Mouse (Mus musculus) lung, embryonic 16.5 days (tissue): ENCODE results near the gene Eif2ak1. TPM values are rescaled to one million over a fixed set of nuclear protein-coding genes. Genes with fewer than 3 reads are reported as not detected.
A peak's percentile ranks its signal among the peaks of the same experiment; 100 is the strongest.

Experiments
- ATAC-seq: fragments of 200-750 bp; cut with Nextera tagmentation; 2 replicates; pipeline ENCODE4 v1.8.0; 2017; ENCODE audit warnings: low read depth, mild to moderate bottlenecking, moderate library complexity
- H3K27ac ChIP-seq: fragments of 300-500 bp; sonication (generic); 2 replicates; pipeline ENCODE4 v1.5.1; 2014; ENCODE audit warnings: mild to moderate bottlenecking, control low read depth, low read length
- H3K27me3 ChIP-seq: fragments of 300-500 bp; sonication (generic); 2 replicates; pipeline ENCODE4 v1.6.1; 2014; ENCODE audit warnings: low read depth, low read length, mixed read lengths; ENCODE audit not compliant: control insufficient read depth, insufficient read depth
- H3K36me3 ChIP-seq: fragments of 300-500 bp; sonication (generic); 2 replicates; pipeline ENCODE4 v1.6.1; 2014; ENCODE audit warnings: low read length; ENCODE audit not compliant: control insufficient read depth, insufficient read depth
- H3K4me1 ChIP-seq: fragments of 300-500 bp; sonication (generic); replicated peaks from 2 replicates; pipeline ENCODE4 v1.6.1; 2014; ENCODE audit warnings: low read length, mixed read lengths; ENCODE audit not compliant: control insufficient read depth, insufficient read depth
- H3K4me2 ChIP-seq: fragments of 300-500 bp; sonication (generic); 2 replicates; pipeline ENCODE4 v1.6.1; 2014; ENCODE audit warnings: low read depth, low read length, control low read depth
- H3K4me3 ChIP-seq: fragments of 300-500 bp; sonication (generic); 2 replicates; pipeline ENCODE4 v1.5.1; 2014; ENCODE audit warnings: mild to moderate bottlenecking, low read length, control low read depth
- H3K9ac ChIP-seq: fragments of 300-500 bp; sonication (generic); 2 replicates; pipeline ENCODE4 v1.6.1; 2014; ENCODE audit warnings: low read length, control low read depth
- H3K9me3 ChIP-seq: fragments of 300-500 bp; sonication (generic); 2 replicates; pipeline ENCODE4 v1.6.1; 2016; ENCODE audit warnings: low read length; ENCODE audit not compliant: control insufficient read depth
- WGBS: fragments of 180-500 bp; shearing (Covaris S2); extraction: QIAGEN DNeasy Blood & Tissue Kit; methylation state at CpG from one replicate; pipeline ENCODE4 v1.1.7; 2014; 5-methylcytosine and 5-hydroxymethylcytosine counted together
- polyA plus RNA-seq: library from polyadenylated mRNA; unstranded; fragments of >200 nt; fragmentation: Nextera tagmentation; extraction: Ambion mirVana; gene quantifications from 2 replicates; pipeline ENCODE4 v1.2.1, GENCODE M21; 2015

Gene Eif2ak1
- polyA plus RNA-seq, 1 experiment from 2014 or later: 35.5 TPM

DNA sequence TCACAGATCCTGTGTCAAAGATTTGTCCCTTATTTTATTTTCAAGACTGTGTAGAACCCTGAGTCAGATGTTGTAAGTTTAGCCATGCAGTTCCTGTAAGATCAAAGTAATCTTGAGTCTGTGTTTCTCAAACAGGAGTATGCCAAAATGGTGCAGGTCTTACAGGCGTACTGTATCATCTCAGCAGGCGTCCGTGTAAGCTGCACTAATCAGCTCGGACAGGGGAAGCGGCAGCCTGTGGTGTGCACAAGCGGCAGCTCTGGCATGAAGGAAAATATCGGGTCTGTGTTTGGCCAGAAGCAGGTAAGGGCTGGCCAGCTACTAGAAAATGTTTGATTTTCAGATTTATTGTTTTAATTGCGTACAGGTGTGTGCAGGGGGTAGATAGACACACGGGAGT, 98.6 kb downstream of the Eif2ak1 start:
- H3K4me1 ChIP-seq: peaks cover under 1% of the 10 kb centered on the region; the same call in 1 of the 2 replicates
- no peak overlapping the region for H3K4me2 ChIP-seq
- no peak overlapping the region for H3K27ac ChIP-seq
- no peaks in the 10 kb centered on the region for H3K27me3 ChIP-seq
- WGBS: 94% methylated on average over 9 of the region's 9 CpGs
- no peak overlapping the region for H3K9ac ChIP-seq
- H3K4me3 ChIP-seq: no peak overlapping the region
- H3K36me3 ChIP-seq: peaks cover 18% of the 10 kb centered on the region
- no peak for ATAC-seq
- no peaks in the 10 kb centered on the region for H3K9me3 ChIP-seq

DNA sequence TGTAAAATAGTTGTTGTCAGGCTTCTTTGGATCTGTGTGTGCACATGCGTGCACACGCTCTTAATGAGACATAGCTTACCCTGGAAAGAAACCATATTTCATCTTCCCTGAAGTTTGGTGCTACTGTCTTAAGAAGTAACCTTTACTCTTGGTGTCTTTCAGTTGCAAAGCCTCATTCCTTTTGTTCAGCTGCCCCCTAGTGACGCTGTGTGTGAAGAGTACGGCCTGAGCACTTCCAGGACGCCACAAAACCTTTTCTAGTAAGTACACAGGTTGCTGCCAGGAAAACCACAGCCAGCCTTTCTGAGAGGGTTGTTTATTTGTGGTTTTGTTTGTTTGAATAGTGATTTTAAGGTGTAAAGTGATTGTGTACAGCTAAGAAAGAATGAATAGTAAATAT, 99.8 kb downstream of the Eif2ak1 start:
- H3K9ac ChIP-seq: no peak overlapping the region
- H3K27ac ChIP-seq: no peak overlapping the region
- no peaks in the 10 kb centered on the region for H3K27me3 ChIP-seq
- no peaks in the 10 kb centered on the region for H3K4me1 ChIP-seq
- peaks cover 24% of the 10 kb centered on the region for H3K36me3 ChIP-seq
- ATAC-seq: no peak; the same call in 1 of the 2 replicates
- no peaks in the 10 kb centered on the region for H3K9me3 ChIP-seq
- 45% methylated on average over 5 of the region's 5 CpGs for WGBS
- no peak overlapping the region for H3K4me3 ChIP-seq
- H3K4me2 ChIP-seq: no peak overlapping the region

DNA sequence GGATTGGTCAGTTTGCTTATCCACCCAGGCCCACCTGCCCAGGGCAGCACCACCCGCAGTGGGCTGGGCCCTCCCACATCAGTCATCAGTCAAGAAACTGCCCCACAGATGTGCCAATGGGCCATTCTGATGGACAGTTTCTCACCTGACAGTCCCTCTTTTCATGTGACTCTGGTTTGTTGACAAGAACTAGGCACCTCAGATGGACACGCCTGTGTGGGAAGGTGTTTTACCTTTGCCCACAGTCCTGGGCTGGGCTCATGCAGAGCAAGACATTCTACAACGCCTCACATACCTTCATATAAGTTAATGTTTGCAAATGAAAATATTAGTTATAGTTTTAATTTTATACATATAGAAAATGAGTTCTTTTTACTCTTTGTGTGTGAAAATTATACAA, 100.5 kb downstream of the Eif2ak1 start:
- H3K36me3 ChIP-seq: peaks cover 26% of the 10 kb centered on the region
- H3K4me3 ChIP-seq: no peak overlapping the region
- WGBS: 89% methylated on average over 3 of the region's 3 CpGs

DNA sequence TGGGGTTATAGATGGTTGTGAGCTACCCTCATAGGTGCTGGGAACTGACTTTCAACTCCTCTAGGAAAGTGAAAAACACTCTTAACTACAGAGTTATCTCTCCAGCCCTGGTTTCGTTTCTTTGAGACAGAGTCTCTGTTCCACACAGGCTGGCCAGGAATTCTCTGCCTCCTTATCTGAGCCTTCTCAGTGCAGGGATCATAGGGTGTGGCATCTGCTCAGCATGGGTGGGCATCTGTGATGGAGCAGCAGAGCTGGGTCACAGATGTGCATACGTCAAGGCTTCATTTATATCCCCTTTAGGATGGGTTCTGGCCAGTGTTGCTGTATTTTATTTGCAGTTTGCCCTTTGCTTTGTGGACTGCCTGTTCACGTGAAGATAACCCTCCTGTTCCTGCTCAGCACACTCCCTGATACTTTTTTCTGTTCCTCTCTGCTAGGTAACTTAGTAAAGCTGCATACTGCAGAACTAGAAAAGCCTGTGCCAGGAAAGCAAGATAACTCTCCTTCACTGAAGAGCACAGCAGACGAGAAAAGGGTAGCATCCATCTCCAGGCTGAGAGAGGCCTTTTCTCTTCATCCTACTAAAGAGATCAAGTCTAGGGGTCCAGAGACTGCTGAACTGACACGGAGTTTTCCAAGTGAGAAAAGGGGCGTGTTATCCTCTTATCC, 107.3 kb downstream of the Eif2ak1 start:
- 84% methylated on average over 6 of the region's 6 CpGs for WGBS
- Histone ChIP-seq H3K4me3 (no peak overlapping the region), H3K4me1 (no peaks in the 10 kb centered on the region), H3K9me3 (no peaks in the 10 kb centered on the region), H3K27ac (no peak overlapping the region), H3K27me3 (no peaks in the 10 kb centered on the region), H3K4me2 (no peak overlapping the region), H3K36me3 (peaks cover 39% of the 10 kb centered on the region), H3K9ac (no peak overlapping the region)
- ATAC-seq: no peak

More for the DNA sequence above, 100.5 kb downstream of the Eif2ak1 start:
- ATAC-seq: no peak
- no peaks in the 10 kb centered on the region for H3K27me3 ChIP-seq
- no peak overlapping the region for H3K4me2 ChIP-seq
- no peak overlapping the region for H3K27ac ChIP-seq
- no peak overlapping the region for H3K9ac ChIP-seq
- no peaks in the 10 kb centered on the region for H3K4me1 ChIP-seq
- H3K9me3 ChIP-seq: no peaks in the 10 kb centered on the region

DNA sequence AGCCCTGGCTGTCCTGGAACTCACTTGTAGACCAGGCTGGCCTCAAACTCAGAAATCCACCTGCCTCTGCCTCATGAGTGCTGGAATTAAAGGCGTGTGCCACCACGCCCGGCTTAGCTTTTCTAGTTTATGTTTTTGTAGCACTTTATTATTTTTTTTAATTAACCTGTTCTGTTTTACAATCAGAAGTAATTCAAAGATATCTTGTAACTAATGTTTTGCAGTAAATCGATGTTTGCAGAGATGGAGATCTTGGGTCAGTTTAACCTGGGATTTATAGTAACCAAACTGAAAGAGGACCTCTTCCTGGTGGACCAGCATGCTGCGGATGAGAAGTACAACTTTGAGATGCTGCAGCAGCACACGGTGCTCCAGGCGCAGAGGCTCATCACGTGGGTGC, 110.3 kb downstream of the Eif2ak1 start, which contains the start of gene Gm42421:
Gm42421 (plus strand) TSS at position 301 of the 400 bp plus-strand sequence.
- no peaks in the 10 kb centered on the region for H3K27me3 ChIP-seq
- H3K4me1 ChIP-seq: no peaks in the 10 kb centered on the region
- no peak within 1 kb of the TSS for H3K4me2 ChIP-seq
- H3K4me3 ChIP-seq: no peak within 1 kb of the TSS
- H3K9ac ChIP-seq: no peak within 1 kb of the TSS
- H3K27ac ChIP-seq: no peak within 1 kb of the TSS
- 94% methylated on average over 8 of the region's 8 CpGs for WGBS
- peaks cover 42% of the 10 kb centered on the region for H3K36me3 ChIP-seq
- no peaks in the 10 kb centered on the region for H3K9me3 ChIP-seq
- ATAC-seq: no peak

DNA sequence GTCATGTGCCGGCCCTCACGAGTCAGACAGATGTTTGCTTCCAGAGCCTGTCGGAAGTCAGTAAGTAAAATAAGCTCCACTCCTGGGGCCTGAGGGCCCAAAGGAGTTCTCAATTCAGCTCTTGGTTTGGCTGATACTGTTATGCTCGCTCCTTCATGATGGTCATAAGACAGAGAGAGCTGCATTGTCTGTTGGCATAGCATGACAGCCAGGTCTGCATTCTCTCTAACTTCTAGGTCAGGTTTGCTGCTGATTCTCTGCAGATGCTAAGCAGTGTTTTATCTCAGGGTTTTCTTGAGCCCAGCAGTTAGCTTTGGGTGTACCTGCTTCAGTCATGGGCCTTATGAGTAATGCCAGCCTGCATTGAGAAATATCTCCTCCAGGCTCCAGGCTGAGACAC, 111.7 kb downstream of the Eif2ak1 start:
- Histone ChIP-seq H3K9me3 (no peaks in the 10 kb centered on the region), H3K27me3 (no peaks in the 10 kb centered on the region), H3K36me3 (peaks cover 36% of the 10 kb centered on the region), H3K4me3 (no peak overlapping the region), H3K4me1 (no peaks in the 10 kb centered on the region), H3K4me2 (no peak overlapping the region), H3K9ac (no peak overlapping the region), H3K27ac (no peak overlapping the region)
- WGBS: 83% methylated on average over 4 of the region's 4 CpGs
- ATAC-seq: no peak

DNA sequence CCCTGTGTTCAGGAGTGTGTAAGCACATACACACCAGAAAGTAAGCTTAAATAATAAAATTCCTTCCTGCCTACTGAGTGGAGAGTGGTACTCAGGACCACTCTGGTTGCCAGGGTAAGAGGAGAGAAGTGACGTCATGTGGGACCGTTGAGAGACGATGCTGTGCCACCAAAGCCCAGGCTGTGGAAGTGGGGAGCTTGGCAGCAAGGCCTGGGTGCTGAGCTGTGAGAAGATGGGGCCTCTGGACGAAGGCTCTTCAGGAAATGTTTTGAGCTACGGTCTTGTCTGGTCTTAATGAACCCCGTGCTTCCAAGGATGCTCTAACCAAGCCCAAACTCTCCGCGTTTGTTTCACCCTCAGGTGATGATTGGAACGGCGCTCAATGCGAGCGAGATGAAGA, 113.1 kb downstream of the Eif2ak1 start:
- H3K4me1 ChIP-seq: no peaks in the 10 kb centered on the region
- H3K36me3 ChIP-seq: peaks cover 26% of the 10 kb centered on the region
- no peak overlapping the region for H3K4me2 ChIP-seq
- WGBS: 86% methylated on average over 12 of the region's 12 CpGs
- no peak overlapping the region for H3K4me3 ChIP-seq
- H3K27ac ChIP-seq: no peak overlapping the region
- ATAC-seq: no peak
- no peak overlapping the region for H3K9ac ChIP-seq
- no peaks in the 10 kb centered on the region for H3K9me3 ChIP-seq
- no peaks in the 10 kb centered on the region for H3K27me3 ChIP-seq

DNA sequence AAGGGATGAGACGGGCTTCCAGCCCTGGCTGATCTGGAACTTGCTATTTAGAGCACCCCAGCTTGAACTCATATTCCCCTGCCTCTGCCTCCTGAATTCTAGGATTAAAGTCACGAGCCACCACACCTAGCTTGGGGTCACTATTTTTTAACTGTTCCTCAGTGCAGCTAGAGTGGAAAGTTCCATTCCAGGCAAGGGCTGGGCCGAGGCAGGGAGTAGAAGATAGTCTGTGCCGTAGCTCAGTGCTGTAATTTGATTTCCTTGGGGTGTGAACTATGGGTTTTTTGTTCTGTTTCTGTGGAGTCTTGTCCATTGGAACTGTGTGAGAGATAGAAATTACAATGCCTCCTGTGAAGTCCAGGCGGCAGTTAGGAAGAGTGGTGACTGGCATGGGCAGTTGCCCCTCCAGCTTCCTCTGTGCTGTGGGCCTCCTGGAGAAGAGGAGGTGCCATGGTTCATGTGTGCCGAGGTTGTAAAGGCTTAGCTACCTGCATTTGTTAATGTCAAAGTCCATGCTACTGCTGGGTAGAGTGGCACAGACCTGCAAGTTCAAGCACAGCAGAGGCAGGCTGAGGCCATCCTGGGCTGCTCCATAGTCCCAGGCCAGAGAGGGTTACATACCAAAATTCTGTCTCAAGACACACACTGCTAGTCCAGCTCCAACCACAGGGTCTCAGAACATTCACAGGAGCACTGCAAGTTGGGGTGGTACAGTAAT, 114.4 kb downstream of the Eif2ak1 start:
- WGBS: 85% methylated on average over 6 of the region's 6 CpGs
- no peak overlapping the region for H3K4me3 ChIP-seq
- peaks cover 24% of the 10 kb centered on the region for H3K36me3 ChIP-seq
- no peak overlapping the region for H3K4me2 ChIP-seq
- H3K9ac ChIP-seq: no peak overlapping the region
- H3K27me3 ChIP-seq: no peaks in the 10 kb centered on the region
- no peaks in the 10 kb centered on the region for H3K9me3 ChIP-seq
- H3K27ac ChIP-seq: no peak overlapping the region
- ATAC-seq: 0 out of 2 replicates have a peak, but pooled peaks have one; percentile 15
- H3K4me1 ChIP-seq: no peaks in the 10 kb centered on the region

DNA sequence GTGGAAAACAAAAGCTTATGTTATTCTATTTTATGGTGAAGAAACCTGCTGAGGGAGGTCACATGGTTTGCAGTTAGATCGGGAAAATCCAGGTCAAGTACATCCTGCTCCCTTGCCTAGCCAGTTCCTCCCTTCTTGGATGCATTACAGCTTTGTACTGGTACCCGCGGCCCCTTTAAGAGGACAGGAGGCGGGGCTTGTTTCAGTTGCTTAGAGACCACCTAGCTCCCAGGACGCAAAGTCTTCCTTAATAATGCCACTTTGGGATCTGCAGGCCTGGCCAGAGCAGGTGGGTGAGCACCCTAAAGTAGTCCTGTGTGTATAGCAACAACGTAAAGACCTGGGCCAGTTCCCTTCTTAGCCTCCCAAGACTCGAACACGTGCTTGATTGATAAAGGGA, 115.2 kb downstream of the Eif2ak1 start, which contains the start of gene Rsph10b:
Rsph10b (plus strand) TSS at position 205 of the 400 bp plus-strand sequence.
- Histone ChIP-seq H3K9ac (no peak within 1 kb of the TSS), H3K36me3 (peaks cover 24% of the 10 kb centered on the region), H3K4me2 (no peak within 1 kb of the TSS), H3K9me3 (no peaks in the 10 kb centered on the region), H3K27ac (no peak within 1 kb of the TSS), H3K4me1 (no peaks in the 10 kb centered on the region), H3K4me3 (no peak within 1 kb of the TSS), H3K27me3 (no peaks in the 10 kb centered on the region)
- ATAC-seq: peak; percentile 45; the same call in 1 of the 2 replicates
- 20% methylated on average over 8 of the region's 8 CpGs for WGBS
